Mouse (Mus musculus) hindbrain, postnatal 0 days (tissue): ENCODE data around the gene Polr2a. TPM values are rescaled to one million over a fixed set of nuclear protein-coding genes. Genes with fewer than 3 reads are reported as not detected.

Experiments used
- ATAC-seq: fragments of 200-750 bp; cut with Nextera tagmentation; 2 replicates; pipeline ENCODE4 v1.8.0; 2017; ENCODE audit warnings: mild to moderate bottlenecking, moderate TSS enrichment, moderate library complexity
- DNase-seq: peaks from one replicate; pipeline ENCODE4 v3.0.0-alpha.2; 2015; ENCODE audit warnings: low spot score
- H3K27ac ChIP-seq: fragments of 300-500 bp; sonication (generic); 2 replicates; pipeline ENCODE4 v1.5.1; 2014; ENCODE audit warnings: mild to moderate bottlenecking
- H3K27me3 ChIP-seq: fragments of 300-500 bp; sonication (generic); 2 replicates; pipeline ENCODE4 v1.6.1; 2014; ENCODE audit warnings: low read length, mixed read lengths; ENCODE audit not compliant: insufficient read depth
- H3K36me3 ChIP-seq: fragments of 300-500 bp; sonication (generic); 2 replicates; pipeline ENCODE4 v1.6.1; 2014; ENCODE audit warnings: low read length, mixed read lengths; ENCODE audit not compliant: insufficient read depth
- H3K4me1 ChIP-seq: fragments of 300-500 bp; sonication (generic); 2 replicates; pipeline ENCODE4 v1.6.1; 2014; ENCODE audit warnings: antibody characterized with exemption, low read length, mixed read lengths; ENCODE audit not compliant: insufficient read depth
- H3K4me2 ChIP-seq: fragments of 300-500 bp; sonication (generic); 2 replicates; pipeline ENCODE4 v1.6.1; 2014; ENCODE audit warnings: low read depth, mild to moderate bottlenecking, low read length, moderate library complexity, mixed read lengths
- H3K4me3 ChIP-seq: fragments of 300-500 bp; sonication (generic); 2 replicates; pipeline ENCODE4 v1.5.1; 2014; ENCODE audit warnings: low read length
- H3K9ac ChIP-seq: fragments of 300-500 bp; sonication (generic); replicated peaks from 2 replicates; pipeline ENCODE4 v1.6.1; 2014; ENCODE audit warnings: mild to moderate bottlenecking, low read length, moderate library complexity, mixed read lengths
- H3K9me3 ChIP-seq: fragments of 300-500 bp; sonication (generic); 2 replicates; pipeline ENCODE4 v1.6.1; 2016; ENCODE audit warnings: low read length, mixed read lengths
- CTCF ChIP-seq: IDR thresholded peaks from 2 replicates; pipeline ENCODE4 v1.5.1; 2016; ENCODE audit warnings: antibody characterized with exemption, control low read depth, low read depth
- WGBS: fragments of 180-500 bp; shearing (Covaris S2); extraction: QIAGEN DNeasy Blood & Tissue Kit; methylation state at CpG from one replicate; pipeline ENCODE4 v1.1.7; 2014; 5-methylcytosine and 5-hydroxymethylcytosine counted together
- polyA plus RNA-seq: library from polyadenylated mRNA; unstranded; fragments of >200 nt; fragmentation: Nextera tagmentation; extraction: Ambion mirVana; gene quantifications from 2 replicates; pipeline ENCODE4 v1.2.1, GENCODE M21; 2015
- total RNA-seq: library from RNA; depleted of rRNA; stranded (reverse); fragments of >200 nt; gene quantifications from 2 replicates; pipeline ENCODE4 v1.2.3, GENCODE M21; 2014

The Polr2a gene
- total and polyA plus RNA-seq, 2 experiments from 2014 or later: 10.5 to 18.3 TPM

DNA sequence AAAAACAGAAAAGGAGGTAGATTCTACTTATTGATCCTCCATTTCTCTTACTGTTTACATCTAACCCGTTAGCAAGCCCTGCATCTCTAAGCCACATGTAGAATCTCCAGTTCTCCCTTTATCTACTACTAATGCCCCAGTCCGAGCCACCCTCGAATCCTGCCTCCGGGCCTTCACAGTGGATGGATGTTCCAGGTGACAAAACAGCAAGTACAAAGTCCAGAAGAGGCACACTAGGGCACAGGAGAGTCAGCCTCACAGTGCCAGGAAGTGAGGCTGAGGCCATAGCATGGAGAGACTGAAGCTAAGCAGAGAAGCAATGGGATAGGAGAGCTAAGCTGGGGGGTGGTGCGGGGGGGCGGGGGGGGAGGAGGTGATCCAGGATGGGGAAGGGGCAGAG, 65.6 kb downstream of the Polr2a start:
- Histone ChIP-seq H3K27ac (no peak overlapping the region), H3K4me1 (no peaks in the 10 kb centered on the region; the same call in 1 of the 2 replicates), H3K9ac (no peak overlapping the region), H3K4me3 (no peak overlapping the region), H3K36me3 (no peaks in the 10 kb centered on the region), H3K27me3 (no peaks in the 10 kb centered on the region), H3K9me3 (no peaks in the 10 kb centered on the region), H3K4me2 (no peak overlapping the region)
- WGBS: 90% methylated on average over 6 of the region's 6 CpGs
- ATAC-seq (no peak), DNase-seq (no peak)
- TF ChIP-seq CTCF: no peak

DNA sequence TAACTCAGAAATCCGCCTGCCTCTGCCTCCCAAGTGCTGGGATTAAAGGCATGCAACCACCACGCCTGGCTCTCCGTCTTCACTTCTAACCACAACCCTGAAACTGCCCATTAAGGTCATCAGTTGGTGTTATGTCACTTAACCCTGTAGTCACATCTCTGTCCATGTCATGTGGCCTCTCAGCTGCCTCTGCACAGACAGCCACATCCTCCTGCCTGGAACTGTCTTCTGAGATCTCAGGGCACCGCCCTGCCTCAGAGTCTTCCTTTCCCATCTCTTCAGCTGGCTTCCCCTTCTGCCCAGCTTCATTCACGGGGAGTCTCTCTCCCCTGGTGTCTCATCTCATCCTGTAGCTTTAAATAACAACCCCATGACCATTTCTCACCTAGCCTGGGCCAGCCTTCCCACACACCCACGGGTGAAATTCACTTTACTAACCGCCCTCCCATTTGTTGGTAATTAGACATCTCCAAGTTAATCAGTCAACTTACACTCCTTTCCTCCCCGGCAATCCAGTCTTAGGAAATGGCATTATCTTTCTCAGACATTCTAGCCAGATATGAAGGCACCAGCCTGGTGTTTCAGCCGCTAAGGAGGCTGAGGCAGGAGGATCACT, 66.1 kb downstream of the Polr2a start:
- Histone ChIP-seq H3K9me3 (no peaks in the 10 kb centered on the region), H3K9ac (no peak overlapping the region), H3K27me3 (no peaks in the 10 kb centered on the region), H3K4me3 (no peak overlapping the region), H3K4me2 (no peak overlapping the region), H3K27ac (no peak overlapping the region), H3K4me1 (no peaks in the 10 kb centered on the region; the same call in 1 of the 2 replicates), H3K36me3 (no peaks in the 10 kb centered on the region)
- 83% methylated on average over 9 of the region's 9 CpGs for WGBS
- DNase-seq (no peak), ATAC-seq (no peak)
- no peak for TF ChIP-seq CTCF

DNA sequence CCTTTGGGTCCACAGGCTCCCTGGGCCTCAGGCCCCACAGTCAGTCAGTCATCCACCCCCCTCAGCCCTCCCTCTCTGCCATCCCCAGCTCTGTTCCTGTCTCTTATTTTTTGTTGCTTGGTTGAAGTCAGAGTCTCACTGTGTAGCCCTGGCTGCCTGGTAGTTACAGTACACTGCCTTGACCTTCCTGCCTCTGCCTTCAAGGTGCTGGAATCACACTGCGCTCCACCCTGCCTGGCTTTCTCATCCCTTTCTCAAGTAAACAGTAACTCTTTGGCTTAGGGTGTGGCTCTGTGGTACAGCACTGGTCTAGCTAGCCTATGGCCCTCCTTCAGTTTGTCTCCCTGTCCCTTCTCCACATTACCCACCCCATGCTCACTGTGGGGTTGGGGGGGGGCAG, 68.5 kb downstream of the Polr2a start:
- H3K36me3 ChIP-seq: no peaks in the 10 kb centered on the region
- 95% methylated on average over 1 of the region's 1 CpGs for WGBS
- TF ChIP-seq CTCF: no peak
- H3K27ac ChIP-seq: no peak overlapping the region
- no peak overlapping the region for H3K9ac ChIP-seq
- H3K4me1 ChIP-seq: peaks cover 11% of the 10 kb centered on the region; the same call in 1 of the 2 replicates
- no peak for ATAC-seq
- H3K4me3 ChIP-seq: no peak overlapping the region
- no peak overlapping the region for H3K4me2 ChIP-seq
- H3K9me3 ChIP-seq: no peaks in the 10 kb centered on the region
- no peaks in the 10 kb centered on the region for H3K27me3 ChIP-seq
- no peak for DNase-seq

DNA sequence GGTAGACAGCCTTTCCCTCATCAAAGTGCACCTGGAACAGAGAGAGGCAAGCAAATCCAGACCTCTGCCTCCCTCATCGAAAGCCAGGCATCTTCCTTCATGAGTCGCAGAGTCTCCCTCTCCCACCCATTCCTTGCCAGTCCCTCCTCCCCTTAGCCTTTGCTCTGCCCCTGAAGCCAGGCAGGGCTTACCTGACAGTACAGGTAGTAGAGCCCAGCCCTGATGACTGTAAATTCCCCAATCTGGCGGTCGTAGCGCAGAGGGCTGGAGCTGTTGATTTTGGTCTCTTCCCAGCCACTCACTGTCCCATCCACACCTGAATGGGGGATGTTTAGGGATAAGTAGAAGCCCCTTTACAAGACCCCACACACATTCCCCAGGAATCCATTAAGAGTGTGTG, 71.4 kb downstream of the Polr2a start:
- Histone ChIP-seq H3K27me3 (no peaks in the 10 kb centered on the region), H3K9me3 (no peaks in the 10 kb centered on the region), H3K4me1 (peaks cover 18% of the 10 kb centered on the region; the same call in 1 of the 2 replicates), H3K4me2 (no peak overlapping the region), H3K9ac (no peak overlapping the region), H3K36me3 (no peaks in the 10 kb centered on the region), H3K4me3 (no peak overlapping the region), H3K27ac (0 out of 2 replicates have a peak overlapping the region, but pooled peaks have one; percentile 79)
- WGBS: 62% methylated on average over 5 of the region's 5 CpGs
- ATAC-seq (no peak), DNase-seq (no peak)
- no peak for TF ChIP-seq CTCF

DNA sequence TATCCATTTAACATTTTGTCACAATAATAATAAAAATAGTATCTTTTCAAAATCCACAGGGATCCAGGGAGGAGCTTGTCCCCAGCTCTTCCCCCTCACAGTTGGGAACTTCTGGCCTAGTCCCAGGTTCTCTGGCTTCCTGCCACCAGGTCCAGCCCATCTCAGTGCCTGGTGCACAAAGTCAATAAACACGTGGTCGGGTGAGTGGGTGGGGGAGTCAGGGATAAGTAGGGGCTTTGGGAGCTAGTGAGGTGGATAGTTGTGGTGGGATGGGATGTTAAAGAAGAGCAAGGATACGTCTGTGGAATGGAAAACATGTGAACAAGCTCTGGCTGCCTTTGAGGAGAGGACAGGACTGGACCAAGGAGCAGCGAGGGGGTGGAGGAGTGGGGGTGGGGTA, 72.1 kb downstream of the Polr2a start:
- TF ChIP-seq CTCF: no peak
- Histone ChIP-seq H3K27ac (peak overlapping the region; percentile 79; the same call in 1 of the 2 replicates), H3K4me2 (no peak overlapping the region), H3K27me3 (no peaks in the 10 kb centered on the region), H3K4me1 (peaks cover 18% of the 10 kb centered on the region; the same call in 1 of the 2 replicates), H3K9ac (no peak overlapping the region), H3K9me3 (no peaks in the 10 kb centered on the region), H3K36me3 (no peaks in the 10 kb centered on the region), H3K4me3 (no peak overlapping the region)
- DNase-seq: peak; percentile 61
- no peak for ATAC-seq
- WGBS: 14% methylated on average over 4 of the region's 4 CpGs

DNA sequence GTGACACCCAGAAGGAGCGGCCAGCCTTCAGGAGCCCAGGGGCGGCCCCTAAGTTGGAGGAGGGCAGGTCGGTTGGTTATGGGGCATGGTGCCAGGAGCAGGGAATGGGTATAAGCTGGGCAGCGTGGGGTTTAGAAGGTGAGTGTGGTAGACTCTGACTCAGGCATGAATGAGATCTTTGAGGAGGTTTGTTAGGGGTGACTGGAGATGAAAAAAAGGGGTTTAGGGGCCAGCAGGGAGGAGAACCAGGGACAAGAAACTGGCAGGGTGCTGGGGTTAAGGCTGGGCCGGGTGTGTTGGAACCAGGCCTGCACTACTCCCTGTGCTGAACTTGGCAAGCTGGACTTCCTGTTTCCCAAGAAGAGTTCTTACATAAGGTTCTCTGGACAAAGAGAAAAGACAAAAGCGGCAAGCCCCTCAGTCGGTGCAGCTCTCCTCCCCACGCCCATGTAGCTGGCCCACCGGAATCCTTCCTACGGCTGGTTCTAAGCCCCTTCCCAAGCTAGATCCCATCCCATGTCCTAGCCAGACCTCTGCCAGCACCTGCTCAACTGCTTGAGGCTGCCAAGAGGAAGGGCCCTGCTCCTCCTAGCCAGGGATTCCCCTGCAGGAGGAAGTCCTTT, 72.8 kb downstream of the Polr2a start, which contains the start of gene Tnfsf13:
TSS of gene Tnfsf13 (minus strand) at position 259 of the 623 bp plus-strand sequence.
- Histone ChIP-seq H3K9ac (peak within 1 kb of the TSS; percentile 37; the same call in 1 of the 2 replicates), H3K4me2 (no peak within 1 kb of the TSS), H3K9me3 (no peaks in the 10 kb centered on the region), H3K4me3 (no peak within 1 kb of the TSS), H3K27ac (peak within 1 kb of the TSS; percentile 79), H3K27me3 (no peaks in the 10 kb centered on the region), H3K36me3 (no peaks in the 10 kb centered on the region), H3K4me1 (peaks cover 23% of the 10 kb centered on the region)
- DNase-seq: peak; percentile 64
- no peak for ATAC-seq
- WGBS: 25% methylated on average over 10 of the region's 10 CpGs
- no peak for TF ChIP-seq CTCF

DNA sequence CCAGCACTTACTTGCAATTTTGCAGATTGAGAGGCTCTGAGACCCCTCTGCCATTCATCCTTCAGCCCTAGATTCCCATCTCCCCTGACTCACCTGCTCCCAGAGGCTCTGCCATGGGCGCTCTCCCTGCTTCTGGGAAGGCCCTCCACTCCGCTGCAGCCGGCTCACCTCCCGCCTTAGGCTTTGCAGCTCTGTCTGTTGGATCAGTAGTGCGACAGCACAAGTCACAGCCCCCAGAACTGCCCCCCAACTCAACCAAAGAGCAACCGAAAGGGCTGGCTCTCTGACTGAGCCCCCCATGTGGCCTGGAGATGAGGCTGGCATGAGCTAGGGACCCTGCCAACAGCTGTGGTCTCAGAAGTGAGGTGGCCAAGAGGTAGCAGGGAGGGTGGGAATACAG, 73.5 kb downstream of the Polr2a start:
- no peak overlapping the region for H3K4me2 ChIP-seq
- H3K4me1 ChIP-seq: peaks cover 28% of the 10 kb centered on the region
- peak overlapping the region; percentile 37; the same call in 1 of the 2 replicates for H3K9ac ChIP-seq
- ATAC-seq (no peak), DNase-seq (no peak)
- no peak overlapping the region for H3K4me3 ChIP-seq
- peak overlapping the region; percentile 79; the same call in 1 of the 2 replicates for H3K27ac ChIP-seq
- no peaks in the 10 kb centered on the region for H3K9me3 ChIP-seq
- H3K36me3 ChIP-seq: no peaks in the 10 kb centered on the region
- no peak for TF ChIP-seq CTCF
- 60% methylated on average over 6 of the region's 6 CpGs for WGBS
- no peaks in the 10 kb centered on the region for H3K27me3 ChIP-seq
